Mouse (Mus musculus): ENCODE data around the gene Gm14085.

The Gm14085 gene

DNA sequence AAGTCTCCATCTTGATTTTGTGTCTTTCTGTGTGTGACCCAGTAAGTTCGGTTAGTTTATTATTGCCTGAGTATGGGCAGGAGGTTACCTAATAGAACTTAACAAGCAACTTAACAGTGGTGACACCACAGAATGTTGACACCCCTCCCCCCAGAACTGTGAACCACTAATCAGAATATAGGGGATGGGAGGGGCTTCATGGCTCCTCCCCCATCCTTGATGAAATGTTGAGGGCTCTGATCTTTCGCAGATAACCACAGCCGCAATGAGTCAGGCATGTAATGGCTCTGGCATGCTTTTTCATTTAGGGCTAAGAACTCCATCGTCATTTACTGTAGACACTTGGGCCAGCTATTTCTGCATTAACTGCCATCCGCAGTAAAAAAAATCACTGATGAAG, 76.5 kb downstream of the Gm14085 start:
- in situ Hi-C loops (cut with MboI, MseI), result no loop called here

DNA sequence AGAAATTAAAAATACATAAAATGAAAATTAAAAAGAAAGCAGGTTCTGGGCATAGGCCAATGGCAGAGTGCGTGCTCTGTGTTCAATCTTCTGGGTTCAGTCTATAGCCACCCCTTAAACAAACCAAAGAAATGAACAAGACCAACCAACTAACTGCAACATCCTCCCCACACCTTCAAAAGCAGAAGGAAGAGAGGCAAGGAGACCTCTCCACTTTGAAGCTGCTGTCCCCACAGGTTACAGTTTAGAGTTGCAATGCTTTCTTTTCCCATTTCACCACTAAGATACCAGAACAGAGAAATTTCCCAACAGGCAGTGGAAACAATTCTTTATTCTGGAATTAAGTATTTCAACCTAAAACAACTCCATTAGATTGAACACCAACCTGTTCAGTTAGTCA, 77.5 kb downstream of the Gm14085 start:
- in situ Hi-C loops (cut with MboI, MseI), result no loop called here

DNA sequence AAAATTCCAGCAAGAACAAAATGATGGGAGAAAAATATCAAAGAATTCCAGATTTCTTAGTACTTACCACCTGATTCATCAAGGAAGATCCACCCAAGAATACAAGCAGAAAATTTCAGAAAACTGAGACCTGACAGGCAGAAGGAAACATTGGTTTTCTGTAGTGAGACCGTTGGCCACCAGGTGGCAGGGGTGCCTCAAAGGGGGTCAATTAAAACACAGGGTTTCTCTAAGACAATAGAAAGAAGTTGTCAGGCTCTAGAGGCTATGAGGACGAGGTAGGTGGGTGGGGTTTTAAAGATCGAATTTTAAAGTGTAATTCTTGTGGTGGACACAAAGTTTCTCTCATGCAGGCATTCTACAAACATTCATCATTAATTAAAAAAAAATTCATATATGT, 84.7 kb downstream of the Gm14085 start:
- in situ Hi-C loops (cut with MboI, MseI), result no loop called here

DNA sequence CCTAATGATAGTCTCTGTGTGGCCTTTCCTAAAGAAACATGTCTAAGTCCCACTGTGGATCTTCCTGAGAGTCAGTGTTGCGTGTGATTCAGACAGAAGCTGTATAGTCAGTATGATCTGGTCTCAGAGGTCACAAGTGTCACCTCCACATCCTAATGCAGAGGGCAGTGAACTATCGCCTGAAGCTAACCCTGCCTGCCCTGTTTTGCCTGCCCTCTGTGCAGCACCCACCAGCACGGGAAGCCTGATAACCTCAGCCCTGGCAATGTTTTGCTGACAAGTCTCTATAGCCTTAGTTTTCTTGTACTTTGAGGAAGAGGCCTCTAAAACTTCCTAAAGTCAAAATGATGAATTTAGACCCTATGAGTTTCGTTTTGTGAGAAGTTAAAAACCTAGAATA, 85.7 kb downstream of the Gm14085 start:
- in situ Hi-C loops (cut with MboI, MseI), result loop anchor here (5.0 kb wide), 2 partner anchors 37 to 182 kb away; no protein-coding TSS in a partner anchor

DNA sequence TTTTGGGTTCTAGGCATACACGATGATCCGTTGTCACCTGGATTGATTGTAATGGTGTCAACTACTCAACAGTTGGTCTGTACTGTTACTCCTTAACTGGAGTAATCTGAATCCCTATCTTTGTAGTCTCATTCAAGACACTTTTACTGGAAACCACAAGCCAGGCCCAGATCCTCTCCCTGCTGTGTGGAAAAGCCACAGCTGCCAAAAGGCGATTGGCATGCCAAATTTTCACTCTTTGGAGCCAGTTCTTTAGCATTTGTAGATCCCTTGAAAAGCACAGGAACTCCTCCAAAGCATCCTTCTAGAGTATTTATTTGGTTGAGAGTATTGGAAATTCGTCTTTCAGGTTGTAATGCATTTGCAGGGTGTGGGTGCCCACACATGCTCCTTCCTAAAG, 86.6 kb downstream of the Gm14085 start:
- in situ Hi-C loops (cut with MboI, MseI), result loop anchor here (5.0 kb wide), 2 partner anchors 36 to 181 kb away; no protein-coding TSS in a partner anchor

DNA sequence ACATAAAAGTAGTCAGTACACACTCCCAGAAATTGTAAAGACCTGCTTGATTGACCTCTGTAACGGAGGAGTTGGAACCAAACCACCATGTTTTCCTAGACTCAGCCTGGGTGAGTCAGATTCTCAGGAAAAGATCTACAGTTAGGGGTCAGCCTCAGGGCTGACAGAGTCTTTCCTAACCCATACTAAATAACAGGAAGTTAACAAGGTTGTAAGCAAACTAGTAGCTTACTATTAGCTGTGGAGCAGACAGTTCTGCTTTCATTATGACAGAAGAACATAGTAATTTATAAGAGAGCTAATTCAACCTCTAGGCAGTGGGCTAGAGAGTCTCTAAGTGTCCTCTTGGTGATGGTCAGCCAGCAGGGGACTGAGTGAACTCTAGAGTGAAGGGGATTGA, 87.7 kb downstream of the Gm14085 start:
- in situ Hi-C loops (cut with MboI, MseI), result loop anchor here (5.0 kb wide), 2 partner anchors 35 to 180 kb away; no protein-coding TSS in a partner anchor

DNA sequence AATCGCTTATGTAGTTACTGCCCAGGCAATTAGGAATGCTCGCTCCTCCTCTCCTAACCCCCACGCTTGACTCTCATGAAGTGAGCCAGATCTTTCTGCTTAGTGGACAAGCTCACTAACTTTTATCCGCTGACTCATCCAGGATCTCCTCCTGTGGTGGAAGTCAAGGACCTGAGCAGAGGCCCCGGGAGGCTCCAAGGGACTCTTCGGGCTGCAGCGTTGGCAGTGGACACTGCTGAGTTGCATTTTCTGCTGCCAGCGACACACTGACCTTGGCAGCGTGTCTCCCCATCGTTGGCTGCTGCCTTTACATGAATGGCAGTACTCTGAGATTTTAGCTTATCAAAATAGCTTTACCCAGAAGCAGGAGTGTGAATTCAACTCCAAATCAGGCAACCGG, 90.7 kb downstream of the Gm14085 start:
- in situ Hi-C loops (cut with MboI, MseI), result no loop called here

DNA sequence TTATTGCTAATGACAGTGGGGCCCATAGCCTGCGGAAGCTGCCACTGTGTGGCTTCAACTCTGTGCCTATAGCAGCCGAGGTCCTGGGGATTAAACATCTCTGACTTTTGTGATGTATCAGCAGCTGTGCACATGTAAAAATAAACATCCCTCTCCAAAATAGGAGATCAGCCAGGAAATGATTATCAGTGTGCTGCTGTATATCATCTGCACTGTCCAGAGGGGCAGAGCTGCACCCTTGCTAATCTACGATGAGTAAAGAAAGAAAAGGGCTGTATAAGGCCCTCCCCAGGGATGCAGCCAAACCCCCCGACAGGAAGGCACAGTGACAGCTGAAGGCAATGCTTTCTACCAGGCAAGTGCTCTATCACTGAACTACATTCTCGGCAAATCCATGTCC, 91.6 kb downstream of the Gm14085 start:
- in situ Hi-C loops (cut with MboI, MseI), result no loop called here

DNA sequence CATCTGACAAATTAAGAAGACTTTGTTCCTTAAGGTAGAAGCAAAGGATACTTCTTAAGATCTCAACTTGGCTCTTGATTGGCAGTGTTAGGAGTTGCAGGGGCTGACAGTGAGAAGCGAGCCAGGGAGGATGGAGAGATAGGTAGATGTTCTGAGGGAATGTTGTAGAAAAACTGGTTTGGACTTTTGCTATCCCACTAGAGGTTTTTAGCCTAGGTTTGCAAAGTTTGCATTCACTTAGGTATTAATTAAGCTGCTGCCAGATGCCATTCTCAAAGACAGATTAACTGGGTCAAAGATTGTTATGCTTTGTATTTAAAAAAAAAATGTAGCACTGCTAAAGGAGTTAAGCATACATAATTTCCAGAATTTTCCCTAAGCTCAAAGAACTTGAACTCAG, 92.6 kb downstream of the Gm14085 start:
- in situ Hi-C loops (cut with MboI, MseI), result no loop called here

Data from T-helper 2 cell (primary cell).